In genomic region chr7:100924674-100925445, GRCm38 (mm10) we compare ENCODE assay signal across 7 mouse cellular contexts. TPM values are rescaled to one million over a fixed set of nuclear protein-coding genes. Genes with fewer than 3 reads are reported as not detected.
DNase-seq lines count a peak whose midpoint lies in the region; ATAC-seq lines count a peak whose summit lies in the region.

No protein-coding gene starts in this region.

- peak; percentile 61 for ATAC-seq in lung, embryonic 15.5 days (ENCODE audit: borderline replicate concordance, extremely low read depth, low FRiP score, low TSS enrichment)
- no peak for ATAC-seq in embryonic facial prominence, embryonic 11.5 days (replicated peaks; ENCODE audit: insufficient number of reproducible peaks, low FRiP score, low TSS enrichment, low read depth)
- no peak for ATAC-seq in hindbrain, embryonic 12.5 days (ENCODE audit: low FRiP score)
- ATAC-seq in neural tube, embryonic 12.5 days (ENCODE audit: low FRiP score, low read depth), result no peak

- H3K4me3 ChIP-seq in lung, embryonic 15.5 days, result peak overlapping the region; percentile 76
- peak overlapping the region; percentile 17; the same call in 1 of the 2 replicates for H3K4me3 ChIP-seq in embryonic facial prominence, embryonic 11.5 days (ENCODE audit: low read depth, low read length)
- no peak overlapping the region for H3K4me3 ChIP-seq in hindbrain, embryonic 12.5 days
- 0 out of 2 replicates have a peak overlapping the region, but pooled peaks have one; percentile 9 for H3K4me3 ChIP-seq in neural tube, embryonic 12.5 days

- H3K4me1 ChIP-seq in lung, embryonic 15.5 days, result peaks cover 100% of the 10 kb centered on the region
- H3K4me1 ChIP-seq in embryonic facial prominence, embryonic 11.5 days (ENCODE audit: control insufficient read depth, insufficient read depth, low read length), result peaks cover 33% of the 10 kb centered on the region
- peaks cover 79% of the 10 kb centered on the region for H3K4me1 ChIP-seq in hindbrain, embryonic 12.5 days
- H3K4me1 ChIP-seq in neural tube, embryonic 12.5 days, result peaks cover 77% of the 10 kb centered on the region

- H3K27me3 ChIP-seq in lung, embryonic 15.5 days, result no peaks in the 10 kb centered on the region
- no peaks in the 10 kb centered on the region for H3K27me3 ChIP-seq in embryonic facial prominence, embryonic 11.5 days (ENCODE audit: control insufficient read depth, insufficient read depth, low read length)
- no peaks in the 10 kb centered on the region; the same call in 1 of the 2 replicates for H3K27me3 ChIP-seq in hindbrain, embryonic 12.5 days
- H3K27me3 ChIP-seq in neural tube, embryonic 12.5 days (replicated peaks), result peaks cover 9% of the 10 kb centered on the region

- H3K36me3 ChIP-seq in lung, embryonic 15.5 days, result peaks cover 29% of the 10 kb centered on the region; the same call in 1 of the 2 replicates
- H3K36me3 ChIP-seq in embryonic facial prominence, embryonic 11.5 days (replicated peaks; ENCODE audit: control insufficient read depth, insufficient read depth, low read depth, low read length), result no peaks in the 10 kb centered on the region; the same call in 1 of the 2 replicates
- H3K36me3 ChIP-seq in hindbrain, embryonic 12.5 days, result peaks cover 7% of the 10 kb centered on the region; the same call in 1 of the 2 replicates
- peaks cover 12% of the 10 kb centered on the region; the same call in 1 of the 2 replicates for H3K36me3 ChIP-seq in neural tube, embryonic 12.5 days

- no peak for DNase-seq in lung, postnatal 36 days
- DNase-seq in embryonic facial prominence, embryonic 11.5 days (ENCODE audit: low spot score), result peak; percentile 47
- no peak for DNase-seq in right cerebral cortex, adult 2 months (ENCODE audit: low spot score in 2 of 2)
- DNase-seq in cerebellum, postnatal 10 days, result no peak

- peak overlapping the region; percentile 93 for H3K4me2 ChIP-seq in lung, embryonic 15.5 days
- H3K4me2 ChIP-seq in embryonic facial prominence, embryonic 11.5 days (ENCODE audit: low read depth, low read length), result peak overlapping the region; percentile 83
- peak overlapping the region; percentile 57 for H3K4me2 ChIP-seq in hindbrain, embryonic 12.5 days (replicated peaks)
- peak overlapping the region; percentile 87 for H3K4me2 ChIP-seq in neural tube, embryonic 12.5 days (replicated peaks)

- no peaks in the 10 kb centered on the region for H3K9me3 ChIP-seq in lung, embryonic 15.5 days
- no peaks in the 10 kb centered on the region for H3K9me3 ChIP-seq in embryonic facial prominence, embryonic 11.5 days (replicated peaks; ENCODE audit: control insufficient read depth, low read length)
- H3K9me3 ChIP-seq in hindbrain, embryonic 12.5 days (replicated peaks), result no peaks in the 10 kb centered on the region
- no peaks in the 10 kb centered on the region for H3K9me3 ChIP-seq in neural tube, embryonic 12.5 days

- peak overlapping the region; percentile 85; the same call in 1 of the 2 replicates for H3K9ac ChIP-seq in lung, embryonic 15.5 days
- H3K9ac ChIP-seq in embryonic facial prominence, embryonic 11.5 days (replicated peaks; ENCODE audit: low read length), result peak overlapping the region; percentile 43
- H3K9ac ChIP-seq in hindbrain, embryonic 12.5 days, result peak overlapping the region; percentile 3; the same call in 1 of the 2 replicates
- no peak overlapping the region for H3K9ac ChIP-seq in neural tube, embryonic 12.5 days

- WGBS in lung, embryonic 15.5 days, result 6% methylated on average over 10 of the region's 10 CpGs
- 26% methylated on average over 10 of the region's 10 CpGs for WGBS in embryonic facial prominence, embryonic 11.5 days
- 24% methylated on average over 10 of the region's 10 CpGs for WGBS in hindbrain, embryonic 12.5 days
- WGBS in neural tube, embryonic 12.5 days, result 34% methylated on average over 10 of the region's 10 CpGs

- peak overlapping the region; percentile 86 for H3K27ac ChIP-seq in lung, embryonic 15.5 days
- no peak overlapping the region for H3K27ac ChIP-seq in embryonic facial prominence, embryonic 11.5 days (replicated peaks; ENCODE audit: low read depth, low read length)
- no peak overlapping the region for H3K27ac ChIP-seq in hindbrain, embryonic 12.5 days
- H3K27ac ChIP-seq in neural tube, embryonic 12.5 days, result no peak overlapping the region

RNA-seq across cellular contexts. Expression of gene Arhgef17, which starts 7.0 kb away (rescaled TPM):
- polyA plus RNA-seq in lung, embryonic 15.5 days (2015; fragmentation: Nextera tagmentation; extraction: Ambion mirVana), result 10.8 TPM in 2 replicates
- polyA plus RNA-seq in embryonic facial prominence, embryonic 11.5 days (2014; fragmentation: Nextera tagmentation; extraction: Ambion mirVana), result 8.1 and 10.0 TPM in 2 replicates
- polyA plus RNA-seq in hindbrain, embryonic 12.5 days (2016; fragmentation: Nextera tagmentation; extraction: Ambion mirVana), result 9.1 and 9.6 TPM in 2 replicates
- 7.1 and 7.9 TPM in 2 replicates for polyA plus RNA-seq in neural tube, embryonic 12.5 days (2016; fragmentation: Nextera tagmentation; extraction: Ambion mirVana)

RNA-seq across cellular contexts. Expression of gene P2ry6, which starts 49.6 kb away (rescaled TPM):
- 9.6 and 9.9 TPM in 2 replicates for polyA plus RNA-seq in lung, embryonic 15.5 days (2015; fragmentation: Nextera tagmentation; extraction: Ambion mirVana)
- 1.8 and 1.9 TPM in 2 replicates for polyA plus RNA-seq in embryonic facial prominence, embryonic 11.5 days (2014; fragmentation: Nextera tagmentation; extraction: Ambion mirVana)
- 2.8 and 3.1 TPM in 2 replicates for polyA plus RNA-seq in hindbrain, embryonic 12.5 days (2016; fragmentation: Nextera tagmentation; extraction: Ambion mirVana)
- polyA plus RNA-seq in neural tube, embryonic 12.5 days (2016; fragmentation: Nextera tagmentation; extraction: Ambion mirVana), result 2.9 and 3.3 TPM in 2 replicates
